Mouse (Mus musculus) brain, embryonic 14.5 days (tissue): ENCODE data around the gene Tspan10.

Source experiments
- CTCF ChIP-seq: fragments of 200-500 bp; IDR thresholded peaks from 2 replicates; pipeline ENCODE4 v1.5.1; 2012; ENCODE audit warnings: inconsistent platforms, mild to moderate bottlenecking, moderate library complexity, borderline replicate concordance; ENCODE audit not compliant: insufficient read depth, insufficient read length; ENCODE audit errors: extremely low read depth
- POLR2A ChIP-seq: fragments of 200-500 bp; IDR thresholded peaks from 2 replicates; pipeline ENCODE4 v1.6.1; 2012; ENCODE audit warnings: mild to moderate bottlenecking, inconsistent platforms, borderline replicate concordance; ENCODE audit not compliant: poor library complexity, insufficient read depth, insufficient read length, severe bottlenecking; ENCODE audit errors: extremely low read depth

GRCm38 (mm10) chr11:120467736-120468092, 25.3 kb downstream of the Tspan10 start:
- no peak for TF ChIP-seq CTCF
- TF ChIP-seq POLR2A: no peak
